Mouse (Mus musculus): ENCODE data around the gene Tmem26. TPM values are rescaled to one million over a fixed set of nuclear protein-coding genes. Genes with fewer than 3 reads are reported as not detected.

Gene Tmem26
- total RNA-seq (2015; ENCODE audit: low replicate concordance) (2.3 and 3.3 TPM in 2 replicates), total RNA-seq (2017; ENCODE audit: low replicate concordance) (0.14 and 3.4 TPM in 2 replicates)

DNA sequence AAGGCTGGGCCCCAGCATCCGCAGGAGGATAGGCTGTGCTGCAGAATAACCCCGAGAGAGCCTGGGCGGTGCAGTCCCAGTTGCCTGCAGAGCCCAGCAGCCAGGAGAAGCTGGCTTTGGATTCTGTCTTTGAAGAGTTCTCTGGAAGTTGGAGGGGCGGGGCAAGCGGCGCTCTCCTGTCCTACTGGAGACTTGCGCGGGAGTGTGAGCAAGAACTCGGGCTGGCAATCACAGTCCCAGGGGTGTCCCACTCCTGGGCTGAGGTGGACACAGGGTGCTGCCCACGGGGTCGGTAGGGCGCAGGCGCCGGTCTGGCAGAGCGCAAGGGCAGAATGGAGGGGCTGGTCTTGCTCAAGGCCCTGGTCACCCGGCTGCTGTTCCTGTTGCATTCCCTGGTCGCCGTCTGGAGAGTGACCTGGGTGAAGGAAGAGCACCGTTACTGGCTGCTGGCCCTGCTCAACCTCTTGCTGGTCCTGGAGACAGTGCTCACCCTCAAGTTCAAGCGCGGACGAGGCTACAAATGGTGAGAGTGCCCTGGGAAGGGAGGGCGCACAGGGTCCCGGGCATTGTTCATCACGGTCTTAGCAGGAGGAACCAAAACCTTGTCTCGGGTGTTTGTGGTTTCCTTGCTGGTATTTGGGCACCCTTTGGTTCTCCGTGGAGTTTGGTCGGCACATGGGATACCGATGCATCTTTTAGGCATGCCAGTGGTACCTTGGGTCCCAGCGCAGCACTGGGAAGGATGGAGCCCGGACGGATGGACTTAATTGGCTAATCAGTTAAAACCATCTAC lies at the start of gene Tmem26:
Tmem26 (plus strand) TSS at position 79 of the 793 bp plus-strand sequence.
- ATAC-seq (replicated peaks; ENCODE audit: low FRiP score, poor library complexity, severe bottlenecking), result no peak

DNA sequence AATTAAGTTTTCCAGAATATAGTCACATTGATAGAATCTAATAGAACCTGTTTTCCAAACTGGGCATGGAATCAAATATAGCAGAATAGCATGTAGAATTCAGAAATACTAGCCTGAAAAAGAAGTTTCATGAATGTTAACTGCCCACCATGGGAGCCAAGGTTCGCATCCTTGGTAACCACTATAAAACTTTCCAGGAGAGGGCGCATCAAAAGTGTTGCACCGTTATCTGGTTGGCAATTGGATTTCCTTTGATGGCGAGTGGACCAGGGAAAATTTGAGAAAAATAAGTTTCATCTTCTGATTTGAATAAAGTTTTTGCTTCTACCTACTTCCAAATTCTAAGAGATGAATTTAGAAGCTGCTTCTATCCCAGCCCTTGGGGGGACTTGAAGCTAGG lies 44.8 kb upstream of the Tmem26 start:
- ATAC-seq (replicated peaks; ENCODE audit: low FRiP score, poor library complexity, severe bottlenecking), result no peak

DNA sequence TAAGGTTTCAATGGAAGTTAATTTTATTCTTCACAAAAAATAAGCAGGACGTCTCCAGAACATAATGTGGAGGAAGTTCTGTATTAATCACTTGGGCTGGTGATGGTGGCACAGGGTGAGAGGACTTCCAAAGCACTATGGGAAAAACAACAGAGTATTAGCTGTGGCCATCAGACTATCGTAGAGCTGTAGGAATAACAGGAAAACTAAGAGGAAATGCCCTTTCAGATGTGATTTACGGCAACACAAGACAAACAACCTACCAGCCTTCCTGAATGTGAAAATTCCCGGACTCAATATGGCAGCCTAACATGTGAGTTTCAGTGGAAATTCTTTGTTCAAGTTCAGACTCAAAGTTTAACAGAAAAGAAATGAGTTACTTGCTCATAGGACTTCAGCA lies 42.2 kb upstream of the Tmem26 start:
- no peak for ATAC-seq (replicated peaks; ENCODE audit: low FRiP score, poor library complexity, severe bottlenecking)

DNA sequence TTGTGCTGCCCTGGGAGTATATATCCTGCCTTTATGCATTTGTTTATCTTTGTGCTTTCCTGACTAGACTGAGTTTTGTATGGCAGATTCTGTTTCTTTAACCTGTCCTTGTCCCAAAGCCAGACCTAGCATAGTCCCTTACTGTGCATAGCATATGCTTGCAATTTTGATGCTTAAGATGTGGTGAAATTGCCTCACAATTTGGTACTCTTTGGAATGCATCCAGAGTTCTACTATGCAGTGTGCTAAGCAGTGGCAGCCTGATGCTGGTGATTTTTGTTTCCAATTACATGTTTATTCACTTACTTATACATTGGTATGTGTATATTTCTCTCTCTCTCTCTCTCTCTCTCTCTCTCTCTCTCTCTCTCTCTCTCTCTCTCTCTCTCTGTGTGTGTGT lies 37.9 kb upstream of the Tmem26 start:
- no peak for ATAC-seq (replicated peaks; ENCODE audit: low FRiP score, poor library complexity, severe bottlenecking)

DNA sequence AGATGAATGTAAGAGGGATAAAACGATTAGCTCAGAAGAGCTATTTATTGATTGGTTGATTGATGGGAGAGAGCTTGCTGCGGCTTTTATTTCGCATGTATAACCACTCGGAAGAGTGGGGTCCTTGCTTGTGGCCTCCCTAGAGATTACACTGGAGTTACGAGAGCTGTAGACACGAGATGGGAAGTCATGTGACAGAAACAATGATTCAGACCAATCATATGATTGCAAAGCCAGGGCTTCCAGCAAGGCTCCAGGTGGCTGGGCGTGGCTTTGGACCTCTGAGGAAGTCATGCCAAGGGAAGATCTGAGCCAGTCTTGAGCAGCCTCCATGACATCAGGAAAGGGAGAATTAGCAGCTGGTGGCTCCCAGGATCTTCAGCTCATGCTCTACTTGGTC lies 32.3 kb upstream of the Tmem26 start:
- ATAC-seq (replicated peaks; ENCODE audit: low FRiP score, poor library complexity, severe bottlenecking), result no peak

DNA sequence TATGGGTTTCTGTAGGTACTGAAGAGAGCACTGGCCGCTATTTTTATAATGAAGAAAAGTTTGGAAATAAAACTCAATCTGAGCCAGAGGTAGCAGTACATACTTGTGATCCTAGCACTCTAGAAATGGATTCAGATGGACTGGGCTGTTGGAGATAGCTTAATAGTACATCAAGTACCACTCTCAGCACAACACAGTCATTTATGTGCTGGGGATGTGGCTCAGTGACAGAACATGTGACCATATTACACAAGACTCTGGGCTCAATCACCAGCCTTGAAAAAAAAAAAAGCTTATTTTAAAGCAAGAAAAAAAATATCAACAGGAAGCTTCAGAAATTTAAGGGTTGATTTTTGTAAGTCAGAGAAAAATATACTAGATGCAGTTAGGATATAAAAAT lies 31.0 kb upstream of the Tmem26 start:
- no peak for ATAC-seq (replicated peaks; ENCODE audit: low FRiP score, poor library complexity, severe bottlenecking)

DNA sequence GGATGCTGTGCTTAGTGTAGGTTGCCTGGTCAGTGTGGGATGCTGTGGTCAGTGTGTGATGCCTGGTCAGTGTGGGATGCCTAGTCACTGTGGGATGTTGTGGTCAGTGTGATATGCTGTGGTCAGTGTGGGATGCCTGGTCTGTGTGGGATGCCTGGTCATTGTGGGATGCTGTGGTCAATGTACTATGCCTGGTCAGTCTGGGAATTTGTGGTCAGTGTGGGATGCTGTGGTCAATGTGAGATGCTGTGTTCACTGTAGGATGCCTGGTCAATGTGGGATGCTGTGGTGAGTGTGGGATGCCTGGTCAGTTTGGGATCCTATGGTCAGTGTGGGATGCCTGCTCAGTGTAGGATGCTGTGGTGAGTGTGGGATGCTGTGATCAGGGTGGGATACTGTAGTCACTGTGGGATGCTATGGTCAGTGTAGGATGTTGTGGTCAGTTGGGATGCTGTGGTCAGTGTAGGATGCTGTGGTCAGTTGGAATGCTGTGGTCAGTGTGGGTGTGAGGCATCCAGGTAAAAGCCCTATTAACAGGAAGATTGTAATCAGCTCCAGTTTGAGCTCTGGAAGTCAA lies 27.6 kb upstream of the Tmem26 start:
- ATAC-seq (replicated peaks; ENCODE audit: low FRiP score, poor library complexity, severe bottlenecking), result no peak

DNA sequence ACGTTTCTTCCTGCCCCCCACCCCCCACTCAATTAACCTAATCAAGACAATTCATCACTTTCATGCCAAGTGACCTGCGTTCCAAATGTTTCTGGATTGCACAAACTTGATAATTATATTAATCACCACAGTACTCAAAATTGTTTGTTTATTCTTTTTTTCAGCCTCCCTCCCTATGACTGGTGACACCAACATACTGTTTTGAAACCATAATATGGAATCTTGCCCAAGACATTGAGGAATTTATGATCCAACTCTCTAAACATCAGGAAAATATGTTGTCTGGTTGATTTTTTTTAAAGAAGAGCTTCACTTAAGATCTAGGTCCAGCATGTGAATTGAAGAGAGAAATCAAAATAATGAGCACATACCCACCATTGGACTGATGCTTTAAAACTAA lies 19.2 kb upstream of the Tmem26 start:
- ATAC-seq (replicated peaks; ENCODE audit: low FRiP score, poor library complexity, severe bottlenecking), result no peak

DNA sequence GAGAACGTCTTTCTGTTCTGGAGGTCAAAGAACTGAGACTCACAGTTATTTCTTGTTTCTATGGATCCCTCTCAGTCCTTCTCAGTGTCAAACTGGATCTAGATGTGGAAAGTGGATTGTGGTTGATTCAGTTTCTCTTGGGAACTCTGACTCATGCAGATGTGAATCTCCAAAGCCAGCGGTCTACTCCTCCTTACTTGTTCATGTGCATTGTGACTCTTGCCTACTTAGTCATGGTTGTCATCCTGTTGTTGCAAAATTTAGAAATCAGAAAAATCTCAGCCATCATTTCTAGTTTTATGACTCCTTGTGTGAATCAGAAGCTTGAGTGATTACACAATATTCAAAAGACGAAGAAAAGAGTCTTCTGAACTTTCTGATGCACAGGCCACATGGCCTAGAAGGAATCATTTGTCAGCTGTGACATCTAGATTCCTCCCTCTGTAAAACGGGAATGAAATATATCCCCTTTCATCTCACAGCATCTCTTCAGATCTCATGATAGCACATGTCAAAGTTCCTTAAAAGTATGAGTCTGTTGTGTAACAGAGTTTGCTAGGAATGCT lies 17.9 kb upstream of the Tmem26 start:
- no peak for ATAC-seq (replicated peaks; ENCODE audit: low FRiP score, poor library complexity, severe bottlenecking)

DNA sequence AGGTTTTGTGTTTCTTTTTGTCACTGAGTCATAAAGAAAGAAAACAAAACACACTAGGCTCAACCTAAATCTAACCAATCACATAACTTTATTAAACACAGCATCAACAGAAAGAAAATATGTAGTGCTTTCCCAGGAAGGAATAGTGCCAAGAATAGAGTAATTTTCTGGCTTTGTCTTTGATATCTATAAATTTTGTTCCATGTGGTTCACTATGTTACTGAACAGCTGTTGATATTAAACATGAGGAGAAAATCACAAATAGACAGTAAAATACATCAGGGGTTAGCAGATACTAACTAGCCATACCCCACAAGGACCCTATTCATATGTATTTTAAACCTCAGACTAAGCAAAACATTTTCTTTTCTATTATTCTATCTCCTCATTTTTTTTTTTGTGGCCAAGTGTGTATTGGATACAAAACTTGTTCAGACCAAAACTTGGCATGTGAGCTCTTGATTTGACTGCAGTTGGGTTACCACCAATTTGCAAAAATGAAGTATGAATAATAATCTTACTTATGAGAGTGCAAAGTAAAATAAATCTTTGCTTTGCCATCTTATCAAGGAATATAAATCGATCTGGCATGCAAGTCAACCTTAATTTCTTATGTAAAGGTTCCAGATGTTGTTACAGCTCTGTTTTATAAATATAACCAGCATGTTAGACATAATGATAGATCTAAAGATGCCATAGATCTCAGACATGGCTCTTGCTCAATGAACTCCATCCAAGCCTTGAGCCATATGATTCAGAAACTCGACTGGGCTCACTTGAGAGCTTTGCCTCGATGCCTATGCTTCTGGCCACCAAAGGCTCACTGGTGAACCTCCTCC lies 16.2 kb upstream of the Tmem26 start:
- ATAC-seq (replicated peaks; ENCODE audit: low FRiP score, poor library complexity, severe bottlenecking), result no peak

DNA sequence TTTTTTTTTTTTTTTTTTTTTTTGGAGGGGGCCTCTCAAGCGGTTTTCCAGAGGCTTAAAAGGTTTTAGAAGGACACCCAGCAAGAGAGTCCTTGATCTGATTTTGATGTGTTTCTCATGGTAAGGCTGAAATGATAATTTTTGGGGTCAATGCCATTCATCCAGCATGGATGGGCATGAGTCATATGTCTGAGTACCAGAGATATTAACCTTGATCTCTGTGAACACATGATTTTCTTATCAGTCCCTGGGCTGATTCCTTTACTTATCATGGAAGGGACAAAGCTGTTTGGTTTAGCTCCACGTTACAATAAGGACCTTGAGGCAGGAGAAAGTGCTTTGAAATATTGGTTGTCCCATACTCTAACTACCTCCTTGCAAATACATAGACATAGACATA lies 10.5 kb upstream of the Tmem26 start:
- ATAC-seq (replicated peaks; ENCODE audit: low FRiP score, poor library complexity, severe bottlenecking), result no peak

DNA sequence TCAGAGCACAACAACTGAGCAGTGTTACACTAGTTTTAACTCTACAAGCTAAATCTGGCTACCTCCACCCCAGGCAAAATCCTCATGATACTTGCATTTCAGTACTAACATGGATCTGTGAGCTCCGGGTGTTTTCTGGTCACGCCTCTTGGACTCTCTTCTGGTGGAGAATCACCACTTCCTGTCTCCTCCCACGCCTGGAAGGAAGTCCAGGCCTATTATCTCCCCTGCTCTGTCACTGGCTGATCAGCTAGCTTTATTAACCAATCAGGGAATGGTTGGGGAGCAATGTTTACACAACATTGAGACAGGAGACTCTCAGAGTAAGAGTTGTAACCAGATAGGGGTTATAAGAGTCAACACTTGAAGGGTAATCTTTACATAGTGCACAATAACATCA lies 9.1 kb upstream of the Tmem26 start:
- ATAC-seq (replicated peaks; ENCODE audit: low FRiP score, poor library complexity, severe bottlenecking), result no peak

DNA sequence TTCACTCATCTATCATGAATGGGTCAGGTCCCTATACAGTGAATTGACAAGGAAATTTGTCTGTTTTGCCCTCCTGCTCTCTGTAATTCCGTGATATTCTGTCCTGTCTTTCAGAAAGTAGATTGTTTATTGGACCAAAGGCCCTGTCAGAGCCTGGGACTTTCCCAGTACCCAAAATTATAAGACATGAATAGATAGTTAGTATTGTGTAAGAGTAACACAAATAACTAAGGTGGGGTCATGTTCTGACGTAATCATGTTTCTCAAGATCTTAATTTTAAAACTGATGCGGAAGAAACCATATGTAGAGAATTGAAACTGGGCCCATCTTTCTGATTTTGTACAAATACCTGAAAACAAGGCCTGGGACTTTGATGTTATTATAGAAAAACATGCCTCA lies 8.1 kb upstream of the Tmem26 start:
- ATAC-seq (replicated peaks; ENCODE audit: low FRiP score, poor library complexity, severe bottlenecking), result no peak

DNA sequence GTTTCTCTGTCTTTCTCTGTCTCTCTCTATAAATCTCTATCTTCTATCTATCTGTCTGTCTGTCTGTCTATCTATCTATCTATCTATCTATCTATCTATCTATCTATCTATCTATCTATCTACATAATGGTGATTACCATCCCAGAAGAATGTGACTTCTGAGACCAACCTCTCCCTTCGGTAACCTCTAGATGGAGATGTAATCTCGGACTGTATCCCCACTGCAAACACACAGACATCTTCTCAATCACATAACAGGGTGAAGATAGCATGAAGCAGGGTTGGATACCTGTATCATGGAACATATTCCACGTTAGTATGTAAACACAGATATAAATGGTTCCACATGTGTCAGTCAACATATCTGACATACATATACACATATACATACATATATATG lies 5.1 kb upstream of the Tmem26 start:
- ATAC-seq (replicated peaks; ENCODE audit: low FRiP score, poor library complexity, severe bottlenecking), result no peak

DNA sequence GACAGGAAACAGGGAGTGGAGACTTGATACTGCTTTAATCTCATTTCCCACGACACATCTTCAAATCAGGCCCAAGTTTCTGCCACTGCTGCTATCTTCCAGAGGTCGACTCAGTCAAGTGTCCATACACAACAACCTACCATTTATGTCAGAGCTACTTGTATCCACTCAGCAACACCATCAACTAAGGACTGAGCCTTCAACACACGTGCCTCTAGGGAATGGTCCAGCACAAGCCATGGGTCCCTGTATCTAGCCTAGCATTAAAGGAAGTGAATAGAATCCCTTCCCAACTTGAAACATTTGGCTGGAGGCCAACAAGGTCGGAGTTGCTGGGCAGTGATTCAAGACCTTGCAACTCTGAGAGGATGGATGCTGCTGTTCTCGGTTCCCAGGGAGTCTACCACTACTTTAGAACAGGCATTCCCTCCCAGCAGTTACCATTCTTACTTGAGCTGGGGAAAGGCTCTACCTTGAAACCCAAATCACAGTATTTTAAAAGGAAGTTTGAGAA lies 2.5 kb upstream of the Tmem26 start:
- no peak for ATAC-seq (replicated peaks; ENCODE audit: low FRiP score, poor library complexity, severe bottlenecking)

DNA sequence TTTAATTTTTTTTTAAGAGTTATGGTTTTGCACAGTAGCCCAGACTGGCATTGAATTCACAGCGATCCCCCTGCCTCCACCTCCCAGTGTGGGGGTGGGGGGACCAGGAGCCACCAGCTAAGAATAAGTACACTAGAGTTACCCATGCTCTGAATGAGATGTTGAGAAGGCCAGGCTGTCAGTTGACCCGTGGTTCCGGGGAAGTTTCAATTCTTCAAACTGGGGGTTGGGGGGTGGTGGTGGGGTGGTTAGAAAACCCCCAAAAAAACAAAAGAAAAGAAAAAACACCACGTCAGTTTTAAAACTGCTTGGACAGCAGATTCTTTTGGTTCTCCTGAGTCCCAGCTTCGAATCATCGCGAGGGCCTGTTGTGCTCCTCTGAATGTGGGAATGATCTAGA lies 431 bp upstream of the Tmem26 start:
- ATAC-seq (replicated peaks; ENCODE audit: low FRiP score, poor library complexity, severe bottlenecking), result no peak

DNA sequence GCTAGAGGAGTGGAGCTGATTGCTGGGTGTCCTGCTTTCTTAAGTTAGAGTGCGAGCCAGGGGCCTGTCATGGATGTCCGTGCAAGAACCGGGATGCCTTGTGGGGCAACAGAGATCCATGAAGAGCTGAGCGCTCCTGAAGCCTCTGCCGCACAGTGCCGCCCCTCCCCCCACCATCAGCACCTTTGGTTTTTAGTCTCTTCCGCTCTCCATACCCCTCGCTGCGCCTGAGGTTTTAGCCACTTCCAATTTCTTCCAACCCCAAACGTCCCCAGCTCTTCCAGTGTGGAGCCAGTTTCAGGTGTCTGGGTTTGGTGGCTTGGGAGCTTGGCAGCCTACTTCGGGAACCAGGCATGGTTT lies 895 bp downstream of the Tmem26 start:
- ATAC-seq (replicated peaks; ENCODE audit: low FRiP score, poor library complexity, severe bottlenecking), result no peak

DNA sequence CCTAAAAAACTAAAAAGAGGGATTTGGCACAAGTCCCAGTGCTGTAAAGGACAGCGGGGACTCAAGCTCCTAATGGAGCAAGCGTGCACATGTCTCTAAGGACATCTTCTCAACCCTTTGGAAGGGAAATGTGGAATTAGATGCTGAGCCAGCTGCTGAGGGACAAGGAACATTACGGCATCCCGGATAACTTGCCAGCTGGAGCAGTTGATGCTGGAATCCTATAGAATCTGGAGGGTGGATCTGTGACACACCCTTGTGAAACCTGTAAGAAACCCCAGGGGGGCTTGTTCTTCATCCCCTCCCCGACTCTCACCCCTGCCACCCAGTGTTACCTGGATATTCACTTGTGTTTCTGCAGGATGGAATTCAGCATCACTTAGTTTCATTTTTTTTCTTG lies 4.0 kb downstream of the Tmem26 start:
- no peak for ATAC-seq (replicated peaks; ENCODE audit: low FRiP score, poor library complexity, severe bottlenecking)

DNA sequence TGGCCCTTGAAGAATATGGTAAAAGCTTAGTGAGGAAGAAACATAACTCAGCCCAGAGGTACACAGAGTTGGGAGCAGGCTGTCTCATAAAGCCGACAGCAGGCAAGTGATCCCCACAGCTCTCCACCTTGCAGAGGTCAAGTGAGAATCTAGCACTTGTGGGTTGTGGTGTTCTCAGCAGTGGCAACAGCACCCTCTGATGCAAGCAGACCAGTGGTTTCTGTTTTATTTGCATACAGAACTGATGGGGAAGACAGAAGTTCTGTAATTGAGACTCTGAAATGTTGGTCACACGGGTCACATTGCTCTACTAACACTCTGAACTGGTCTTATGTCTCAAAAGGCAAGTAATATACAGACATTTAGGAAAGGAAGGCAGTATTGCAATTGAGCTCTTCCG lies 12.2 kb downstream of the Tmem26 start:
- no peak for ATAC-seq (replicated peaks; ENCODE audit: low FRiP score, poor library complexity, severe bottlenecking)

DNA sequence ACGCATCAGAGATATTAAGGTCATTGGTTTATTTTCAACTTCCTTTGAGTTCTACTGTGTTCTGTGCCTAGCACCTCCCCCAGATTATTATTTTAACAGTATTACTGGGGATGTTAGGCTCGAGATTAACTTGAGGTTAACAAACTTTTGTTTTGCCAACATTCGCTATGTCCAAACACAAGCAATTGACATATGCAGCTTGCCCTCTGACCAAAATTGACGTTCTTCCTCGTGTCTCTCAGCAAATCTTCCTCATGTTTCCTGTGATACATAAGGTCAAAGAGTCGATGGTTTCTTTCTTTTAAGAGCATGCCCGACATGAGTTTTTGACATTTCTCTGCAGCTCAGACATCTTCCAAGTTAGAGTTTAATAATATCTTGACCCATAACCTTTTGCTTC lies 13.9 kb downstream of the Tmem26 start:
- ATAC-seq (replicated peaks; ENCODE audit: low FRiP score, poor library complexity, severe bottlenecking), result no peak

Measured in erythroblast, adult 5-6 weeks (primary cell).